Mouse (Mus musculus): ENCODE measurements around the gene Adarb1. TPM values are rescaled to one million over a fixed set of nuclear protein-coding genes. Genes with fewer than 3 reads are reported as not detected.

Adarb1 gene
- polyA plus RNA-seq, 1 experiment from 2014 or later = 49.1 TPM

- Histone ChIP-seq H3K36me3 (ENCODE audit: insufficient read depth) (no peaks in the 10 kb centered on the region), H3K9me3 (ENCODE audit: low read depth, low read length) (no peaks in the 10 kb centered on the region), H3K9ac (no peak overlapping the region), H3K27me3 (ENCODE audit: insufficient read depth, low read length) (no peaks in the 10 kb centered on the region), H3K4me2 (no peak overlapping the region), H3K4me3 (ENCODE audit: low read depth, low read length) (no peak overlapping the region), H3K4me1 (ENCODE audit: insufficient read depth) (peaks cover 21% of the 10 kb centered on the region), H3K27ac (ENCODE audit: low read depth) (no peak overlapping the region)
- DNase-seq (no peak), ATAC-seq (ENCODE audit: insufficient read depth) (no peak)
- TF ChIP-seq CTCF (IDR thresholded peaks at IDR 0.05; ENCODE audit: low read depth) = no peak
- 48% methylated on average over 1 of the region's 1 CpGs for WGBS
Measured at GRCm38 (mm10) chr10:77438021-77438420, 20.0 kb upstream of the Adarb1 start.

GRCm38 (mm10) chr10:77435343-77435742 lies 17.3 kb upstream of the Adarb1 start:
- no peak overlapping the region for H3K4me2 ChIP-seq
- no peak overlapping the region for H3K27ac ChIP-seq (ENCODE audit: low read depth)
- H3K4me1 ChIP-seq (ENCODE audit: insufficient read depth) = peaks cover 6% of the 10 kb centered on the region; the same call in 1 of the 2 replicates
- H3K9ac ChIP-seq = no peak overlapping the region
- no peak for TF ChIP-seq CTCF (IDR thresholded peaks at IDR 0.05; ENCODE audit: low read depth)
- H3K4me3 ChIP-seq (ENCODE audit: low read depth, low read length) = no peak overlapping the region
- ATAC-seq (ENCODE audit: insufficient read depth) (no peak), DNase-seq (no peak)
- 63% methylated on average over 4 of the region's 4 CpGs for WGBS
- no peaks in the 10 kb centered on the region for H3K27me3 ChIP-seq (ENCODE audit: insufficient read depth, low read length)
- H3K9me3 ChIP-seq (ENCODE audit: low read depth, low read length) = no peaks in the 10 kb centered on the region
- H3K36me3 ChIP-seq (ENCODE audit: insufficient read depth) = no peaks in the 10 kb centered on the region

- Histone ChIP-seq H3K4me2 (peak overlapping the region; percentile 16; the same call in 1 of the 2 replicates), H3K9ac (no peak overlapping the region), H3K36me3 (ENCODE audit: insufficient read depth) (no peaks in the 10 kb centered on the region), H3K27me3 (ENCODE audit: insufficient read depth, low read length) (no peaks in the 10 kb centered on the region), H3K4me3 (ENCODE audit: low read depth, low read length) (no peak overlapping the region), H3K9me3 (ENCODE audit: low read depth, low read length) (no peaks in the 10 kb centered on the region), H3K27ac (ENCODE audit: low read depth) (0 out of 2 replicates have a peak overlapping the region, but pooled peaks have one; percentile 3), H3K4me1 (ENCODE audit: insufficient read depth) (0 out of 2 replicates have a peak, but pooled peaks cover 4% of the 10 kb centered on the region)
- ATAC-seq (ENCODE audit: insufficient read depth) (0 out of 2 replicates have a peak, but pooled peaks have one; percentile 24), DNase-seq (peak; percentile 57)
- no peak for TF ChIP-seq CTCF (IDR thresholded peaks at IDR 0.05; ENCODE audit: low read depth)
- 36% methylated on average over 18 of the region's 18 CpGs for WGBS
Measured at GRCm38 (mm10) chr10:77434457-77435151, 16.5 kb upstream of the Adarb1 start.

GRCm38 (mm10) chr10:77434076-77434456 lies 16.0 kb upstream of the Adarb1 start:
- no peak overlapping the region for H3K9ac ChIP-seq
- no peaks in the 10 kb centered on the region for H3K27me3 ChIP-seq (ENCODE audit: insufficient read depth, low read length)
- DNase-seq (no peak), ATAC-seq (ENCODE audit: insufficient read depth) (no peak)
- H3K9me3 ChIP-seq (ENCODE audit: low read depth, low read length) = no peaks in the 10 kb centered on the region
- no peak for TF ChIP-seq CTCF (IDR thresholded peaks at IDR 0.05; ENCODE audit: low read depth)
- no peak overlapping the region for H3K27ac ChIP-seq (ENCODE audit: low read depth)
- no peaks in the 10 kb centered on the region for H3K36me3 ChIP-seq (ENCODE audit: insufficient read depth)
- H3K4me1 ChIP-seq (ENCODE audit: insufficient read depth) = 0 out of 2 replicates have a peak, but pooled peaks cover 4% of the 10 kb centered on the region
- H3K4me3 ChIP-seq (ENCODE audit: low read depth, low read length) = no peak overlapping the region
- H3K4me2 ChIP-seq = no peak overlapping the region
- 45% methylated on average over 4 of the region's 4 CpGs for whole genome bisulfite sequencing

- H3K4me1 ChIP-seq (ENCODE audit: insufficient read depth) = peaks cover 7% of the 10 kb centered on the region; the same call in 1 of the 2 replicates
- no peak overlapping the region for H3K4me2 ChIP-seq
- H3K9ac ChIP-seq = no peak overlapping the region
- no peak for ATAC-seq (ENCODE audit: insufficient read depth)
- H3K9me3 ChIP-seq (ENCODE audit: low read depth, low read length) = no peaks in the 10 kb centered on the region
- no peaks in the 10 kb centered on the region for H3K36me3 ChIP-seq (ENCODE audit: insufficient read depth)
- no peak overlapping the region for H3K4me3 ChIP-seq (ENCODE audit: low read depth, low read length)
- DNase-seq = no peak
- H3K27ac ChIP-seq (ENCODE audit: low read depth) = no peak overlapping the region
- TF ChIP-seq CTCF (IDR thresholded peaks at IDR 0.05; ENCODE audit: low read depth) = no peak
- no peaks in the 10 kb centered on the region for H3K27me3 ChIP-seq (ENCODE audit: insufficient read depth, low read length)
Measured at GRCm38 (mm10) chr10:77430771-77431170, 12.7 kb upstream of the Adarb1 start.

GRCm38 (mm10) chr10:77429921-77430320 lies 11.9 kb upstream of the Adarb1 start:
- H3K4me3 ChIP-seq (ENCODE audit: low read depth, low read length) = no peak overlapping the region
- H3K27me3 ChIP-seq (ENCODE audit: insufficient read depth, low read length) = no peaks in the 10 kb centered on the region
- no peak overlapping the region for H3K4me2 ChIP-seq
- no peaks in the 10 kb centered on the region for H3K36me3 ChIP-seq (ENCODE audit: insufficient read depth)
- 85% methylated on average over 5 of the region's 5 CpGs for WGBS
- ATAC-seq (ENCODE audit: insufficient read depth) (no peak), DNase-seq (no peak)
- no peak for TF ChIP-seq CTCF (IDR thresholded peaks at IDR 0.05; ENCODE audit: low read depth)
- H3K9me3 ChIP-seq (ENCODE audit: low read depth, low read length) = no peaks in the 10 kb centered on the region
- H3K27ac ChIP-seq (ENCODE audit: low read depth) = no peak overlapping the region
- peaks cover 3% of the 10 kb centered on the region; the same call in 1 of the 2 replicates for H3K4me1 ChIP-seq (ENCODE audit: insufficient read depth)
- H3K9ac ChIP-seq = no peak overlapping the region

- TF ChIP-seq CTCF (IDR thresholded peaks at IDR 0.05; ENCODE audit: low read depth) = no peak
- Histone ChIP-seq H3K9ac (no peak overlapping the region), H3K36me3 (ENCODE audit: insufficient read depth) (no peaks in the 10 kb centered on the region), H3K4me1 (ENCODE audit: insufficient read depth) (peaks cover 3% of the 10 kb centered on the region; the same call in 1 of the 2 replicates), H3K4me3 (ENCODE audit: low read depth, low read length) (no peak overlapping the region), H3K9me3 (ENCODE audit: low read depth, low read length) (no peaks in the 10 kb centered on the region), H3K27me3 (ENCODE audit: insufficient read depth, low read length) (no peaks in the 10 kb centered on the region), H3K4me2 (no peak overlapping the region), H3K27ac (ENCODE audit: low read depth) (no peak overlapping the region)
- 28% methylated on average over 2 of the region's 2 CpGs for WGBS
- peak; percentile 37 for DNase-seq
- peak; percentile 65; the same call in 1 of the 2 replicates for ATAC-seq (ENCODE audit: insufficient read depth)
Measured at GRCm38 (mm10) chr10:77427610-77428009, 9.5 kb upstream of the Adarb1 start.

Data from lung, embryonic 14.5 days (tissue).